Mouse (Mus musculus) right cerebral cortex, postnatal 10 days (tissue): ENCODE results near the gene Ctnna3.
"Not testable (repeated sequence)": the region's sequence is repeated elsewhere in the genome, so short reads cannot be mapped to it uniquely, and the experiment has no call there.

Experiments
- DNase-seq, 2 experiments: peaks; one replicate each; pipeline ENCODE4 v3.0.0; 2021; ENCODE audit warnings: low spot score in 2 of 2

Ctnna3 gene

GRCm38 (mm10) chr10:63423591-63424474 is 6.1 kb upstream of the Ctnna3 start:
- DNase-seq: no peak

GRCm38 (mm10) chr10:63424475-63424814 is 5.5 kb upstream of the Ctnna3 start:
- peak in 1 of 2 experiments; percentile 47 for DNase-seq

GRCm38 (mm10) chr10:63427146-63427545 is 2.8 kb upstream of the Ctnna3 start:
- peak in 1 of 2 experiments; percentile 18 for DNase-seq

- DNase-seq: peak; percentile 56 to 59
These were observed 1.5 kb upstream of the Ctnna3 start for GRCm38 (mm10) chr10:63428243-63429022.

GRCm38 (mm10) chr10:63429023-63429340 is 916 bp upstream of the Ctnna3 start:
- no peak for DNase-seq

- DNase-seq: peak; percentile 96
These were observed 518 bp upstream of the Ctnna3 start for GRCm38 (mm10) chr10:63429380-63429779.

GRCm38 (mm10) chr10:63431221-63431736 is 1.4 kb downstream of the Ctnna3 start:
- DNase-seq: no peak

GRCm38 (mm10) chr10:63432099-63432498 is 2.2 kb downstream of the Ctnna3 start:
- DNase-seq: no peak

GRCm38 (mm10) chr10:63432887-63433286 is 3.0 kb downstream of the Ctnna3 start:
- DNase-seq: no peak

GRCm38 (mm10) chr10:63438736-63439262 is 8.9 kb downstream of the Ctnna3 start:
- DNase-seq: no peak

GRCm38 (mm10) chr10:63439694-63440228 is 9.9 kb downstream of the Ctnna3 start:
- DNase-seq: no peak

- DNase-seq: not testable (repeated sequence)
These were observed 14.9 kb downstream of the Ctnna3 start for GRCm38 (mm10) chr10:63444602-63445387.

- DNase-seq: no peak
These were observed 24.0 kb downstream of the Ctnna3 start for GRCm38 (mm10) chr10:63453926-63454325.

- DNase-seq: no peak
These were observed 25.4 kb downstream of the Ctnna3 start for GRCm38 (mm10) chr10:63455110-63455878.

GRCm38 (mm10) chr10:63457292-63458128 is 27.6 kb downstream of the Ctnna3 start:
- no peak for DNase-seq

- no peak for DNase-seq
These were observed 31.0 kb downstream of the Ctnna3 start for GRCm38 (mm10) chr10:63460935-63461334.

- no peak for DNase-seq
These were observed 42.6 kb downstream of the Ctnna3 start for GRCm38 (mm10) chr10:63472473-63472872.

- peak; percentile 69 to 75 for DNase-seq
These were observed 46.3 kb downstream of the Ctnna3 start for GRCm38 (mm10) chr10:63476167-63476647.

GRCm38 (mm10) chr10:63478946-63479345 is 49.0 kb downstream of the Ctnna3 start:
- DNase-seq: no peak
